Mouse (Mus musculus): ENCODE measurements around the gene Anapc11.

DNA sequence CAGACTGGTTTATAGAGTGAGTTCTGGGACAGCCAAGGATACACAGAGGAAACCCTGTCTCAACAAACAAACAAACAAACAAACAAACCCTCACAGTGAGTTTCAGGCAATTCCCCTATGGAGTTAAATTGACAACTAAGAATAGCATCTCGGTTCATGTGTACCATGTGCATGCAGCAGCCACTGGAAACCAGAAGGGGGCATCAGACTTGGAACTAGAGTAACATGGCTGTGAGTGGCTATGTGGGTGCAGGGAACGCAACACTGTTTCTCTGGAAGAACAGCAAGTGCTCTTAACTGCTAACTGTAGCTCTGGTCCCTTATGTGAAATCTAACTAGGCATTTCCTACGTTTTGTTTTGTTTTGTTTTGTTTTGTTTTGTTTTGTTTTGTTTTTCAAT, 53.7 kb downstream of the Anapc11 start:
- TF ChIP-seq CTCF (IDR thresholded peaks at IDR 0.05; ENCODE audit: low read depth, low read length) (no peak), GATA2 (IDR thresholded peaks at IDR 0.05; ENCODE audit: borderline replicate concordance, low read depth, low read length) (no peak), POLR2AphosphoS5 (IDR thresholded peaks at IDR 0.05; ENCODE audit: insufficient replicate concordance, low read depth, low read length) (no peak)
